Mouse (Mus musculus): ENCODE data around the gene Cish. TPM values are rescaled to one million over a fixed set of nuclear protein-coding genes. Genes with fewer than 3 reads are reported as not detected.

Gene Cish
- polyA plus RNA-seq, 1 experiment from 2014 or later, result 18.7 TPM

- no peak for ATAC-seq (ENCODE audit: extremely low read depth, insufficient number of reproducible peaks, low FRiP score, low TSS enrichment)
- Histone ChIP-seq H3K4me3 (no peak overlapping the region), H3K27ac (replicated peaks) (no peak overlapping the region), H3K4me2 (no peak overlapping the region), H3K9me3 (no peaks in the 10 kb centered on the region), H3K27me3 (replicated peaks) (peaks cover 34% of the 10 kb centered on the region), H3K9ac (no peak overlapping the region), H3K36me3 (no peaks in the 10 kb centered on the region), H3K4me1 (peaks cover 26% of the 10 kb centered on the region)
- 82% methylated on average over 11 of the region's 11 CpGs for WGBS
These were observed 46.4 kb downstream of the Cish start for GRCm38 (mm10) chr9:107342201-107342709.

- Histone ChIP-seq H3K27me3 (replicated peaks) (peaks cover 34% of the 10 kb centered on the region), H3K9ac (no peak overlapping the region), H3K4me2 (no peak overlapping the region), H3K27ac (replicated peaks) (no peak overlapping the region), H3K4me3 (no peak overlapping the region), H3K4me1 (peaks cover 19% of the 10 kb centered on the region), H3K36me3 (no peaks in the 10 kb centered on the region), H3K9me3 (no peaks in the 10 kb centered on the region)
- ATAC-seq (ENCODE audit: extremely low read depth, insufficient number of reproducible peaks, low FRiP score, low TSS enrichment), result no peak
- WGBS, result 60% methylated on average over 8 of the region's 8 CpGs
These were observed 47.5 kb downstream of the Cish start for GRCm38 (mm10) chr9:107343146-107343943.

- H3K27ac ChIP-seq (replicated peaks), result no peak overlapping the region
- H3K4me3 ChIP-seq, result no peak overlapping the region
- H3K9me3 ChIP-seq, result no peaks in the 10 kb centered on the region
- H3K4me1 ChIP-seq, result peaks cover 12% of the 10 kb centered on the region
- no peaks in the 10 kb centered on the region for H3K36me3 ChIP-seq
- H3K9ac ChIP-seq, result no peak overlapping the region
- peaks cover 34% of the 10 kb centered on the region for H3K27me3 ChIP-seq (replicated peaks)
- no peak for ATAC-seq (ENCODE audit: extremely low read depth, insufficient number of reproducible peaks, low FRiP score, low TSS enrichment)
- no peak overlapping the region for H3K4me2 ChIP-seq
- WGBS, result 48% methylated on average over 6 of the region's 6 CpGs
These were observed 48.2 kb downstream of the Cish start for GRCm38 (mm10) chr9:107344027-107344426.

- ATAC-seq (ENCODE audit: extremely low read depth, insufficient number of reproducible peaks, low FRiP score, low TSS enrichment), result no peak
- Histone ChIP-seq H3K27me3 (replicated peaks) (peaks cover 39% of the 10 kb centered on the region), H3K9ac (no peak overlapping the region), H3K4me2 (no peak overlapping the region), H3K9me3 (no peaks in the 10 kb centered on the region), H3K4me1 (peaks cover 1% of the 10 kb centered on the region), H3K4me3 (no peak overlapping the region), H3K36me3 (no peaks in the 10 kb centered on the region), H3K27ac (replicated peaks) (no peak overlapping the region)
- 85% methylated on average over 8 of the region's 8 CpGs for WGBS
These were observed 50.3 kb downstream of the Cish start for GRCm38 (mm10) chr9:107346081-107346480.

- H3K4me1 ChIP-seq, result no peaks in the 10 kb centered on the region
- no peaks in the 10 kb centered on the region for H3K9me3 ChIP-seq
- H3K4me2 ChIP-seq, result no peak overlapping the region
- H3K36me3 ChIP-seq, result no peaks in the 10 kb centered on the region
- no peak overlapping the region for H3K4me3 ChIP-seq
- H3K9ac ChIP-seq, result peak overlapping the region; percentile 40
- H3K27me3 ChIP-seq (replicated peaks), result peaks cover 27% of the 10 kb centered on the region
- 68% methylated on average over 9 of the region's 9 CpGs for WGBS
- no peak for ATAC-seq (ENCODE audit: extremely low read depth, insufficient number of reproducible peaks, low FRiP score, low TSS enrichment)
- no peak overlapping the region for H3K27ac ChIP-seq (replicated peaks)
These were observed 51.9 kb downstream of the Cish start for GRCm38 (mm10) chr9:107347586-107348183.

- ATAC-seq (ENCODE audit: extremely low read depth, insufficient number of reproducible peaks, low FRiP score, low TSS enrichment), result no peak
- no peak overlapping the region for H3K4me3 ChIP-seq
- 53% methylated on average over 7 of the region's 7 CpGs for WGBS
- peaks cover 28% of the 10 kb centered on the region for H3K27me3 ChIP-seq (replicated peaks)
- H3K36me3 ChIP-seq, result no peaks in the 10 kb centered on the region
- H3K27ac ChIP-seq (replicated peaks), result no peak overlapping the region
- no peak overlapping the region for H3K9ac ChIP-seq
- no peaks in the 10 kb centered on the region for H3K9me3 ChIP-seq
- no peak overlapping the region for H3K4me2 ChIP-seq
- no peaks in the 10 kb centered on the region for H3K4me1 ChIP-seq
These were observed 53.5 kb downstream of the Cish start for GRCm38 (mm10) chr9:107349321-107349720.

Other genes with a start within 250 kb of the Cish start
- 0.29 and 0.61 TPM in 2 replicates for gene Dock3, start 64.1 kb upstream of the Cish start, polyA plus RNA-seq (2015; fragmentation: Nextera tagmentation; extraction: Ambion mirVana)
- 5.1 and 7.0 TPM in 2 replicates for gene Mapkapk3, start 6.1 kb upstream of the Cish start, polyA plus RNA-seq (2015; fragmentation: Nextera tagmentation; extraction: Ambion mirVana)
- 11.4 and 12.0 TPM in 2 replicates for gene Hemk1, start 42.3 kb downstream of the Cish start, polyA plus RNA-seq (2015; fragmentation: Nextera tagmentation; extraction: Ambion mirVana)
- gene 6430571L13Rik, start 44.6 kb downstream of the Cish start, polyA plus RNA-seq (2015; fragmentation: Nextera tagmentation; extraction: Ambion mirVana), result 0.79 and 1.1 TPM in 2 replicates
- gene Cacna2d2, start 103.6 kb downstream of the Cish start, polyA plus RNA-seq (2015; fragmentation: Nextera tagmentation; extraction: Ambion mirVana), result 3.8 and 4.1 TPM in 2 replicates
- gene Tmem115, start 237.9 kb downstream of the Cish start, polyA plus RNA-seq (2015; fragmentation: Nextera tagmentation; extraction: Ambion mirVana), result 30.4 and 32.3 TPM in 2 replicates
- 17.7 and 19.1 TPM in 2 replicates for gene Cyb561d2, start 246.2 kb downstream of the Cish start, polyA plus RNA-seq (2015; fragmentation: Nextera tagmentation; extraction: Ambion mirVana)
- gene Nprl2, start 246.2 kb downstream of the Cish start, polyA plus RNA-seq (2015; fragmentation: Nextera tagmentation; extraction: Ambion mirVana), result 27.8 and 27.9 TPM in 2 replicates